Mouse (Mus musculus): Measurements from ENCODE around the gene Tmem199. TPM values are rescaled to one million over a fixed set of nuclear protein-coding genes. Genes with fewer than 3 reads are reported as not detected.
A peak's percentile ranks its signal among the peaks of the same experiment; 100 is the strongest.

Gene Tmem199
- polyA plus RNA-seq, 1 experiment from 2014 or later: 49.2 TPM

DNA sequence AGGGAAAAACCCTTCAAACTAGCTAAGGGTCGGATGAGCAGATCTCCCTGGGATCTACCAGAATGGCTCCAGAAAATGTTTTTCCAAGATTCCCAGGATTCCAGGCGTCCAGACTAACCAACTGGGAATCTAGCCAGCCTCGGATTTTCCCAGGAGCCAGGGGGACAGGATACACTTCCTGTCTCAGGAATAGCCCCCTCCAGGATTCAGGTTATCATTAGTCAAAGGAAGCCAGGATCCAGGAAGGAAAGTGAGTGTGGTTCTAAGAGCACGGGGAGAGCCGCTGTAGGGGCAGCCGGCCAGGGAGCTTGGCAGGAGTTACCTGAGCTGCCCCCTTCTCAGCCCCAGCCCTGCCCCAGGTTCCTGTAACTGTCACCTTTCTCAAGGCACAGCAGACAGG lies 19.1 kb upstream of the Tmem199 start:
- WGBS: 66% methylated on average over 6 of the region's 6 CpGs
- H3K27ac ChIP-seq (ENCODE audit: low read depth, low read length): no peak overlapping the region
- ATAC-seq: no peak
- H3K4me1 ChIP-seq (replicated peaks; ENCODE audit: control insufficient read depth, insufficient read depth, low read length): 0 out of 2 replicates have a peak, but pooled peaks cover 8% of the 10 kb centered on the region
- peaks cover 49% of the 10 kb centered on the region for H3K36me3 ChIP-seq (ENCODE audit: control insufficient read depth, insufficient read depth)
- H3K27me3 ChIP-seq (replicated peaks; ENCODE audit: control insufficient read depth, insufficient read depth, low read length): no peaks in the 10 kb centered on the region
- no peak overlapping the region for H3K4me3 ChIP-seq (ENCODE audit: low read depth, low read length)
- no peaks in the 10 kb centered on the region for H3K9me3 ChIP-seq (ENCODE audit: control insufficient read depth)
- H3K4me2 ChIP-seq (replicated peaks; ENCODE audit: low read depth): no peak overlapping the region
- no peak for TF ChIP-seq CTCF (IDR thresholded peaks at IDR 0.05; ENCODE audit: low read depth)
- H3K9ac ChIP-seq (ENCODE audit: low read depth, low read length): no peak overlapping the region

DNA sequence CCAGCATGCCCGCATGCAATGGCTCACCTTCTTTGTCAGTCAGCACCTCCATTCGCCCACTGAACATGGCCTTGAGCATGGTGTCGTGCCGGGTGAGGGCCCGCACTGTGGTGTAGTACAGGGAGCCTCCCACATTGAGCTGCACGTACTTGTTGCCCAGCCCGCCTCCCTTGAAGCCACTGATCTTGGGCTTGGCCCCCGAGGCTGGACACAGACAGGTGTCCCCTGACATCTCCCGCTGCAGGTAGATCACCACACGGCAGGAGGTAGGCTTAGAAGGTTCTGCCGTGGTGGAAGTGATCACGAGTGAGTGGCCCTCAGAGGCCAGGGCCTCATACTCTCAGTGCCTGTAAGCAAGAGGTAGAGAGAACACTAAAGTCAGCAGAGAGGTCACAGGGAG lies 18.0 kb upstream of the Tmem199 start:
- Histone ChIP-seq H3K27ac (ENCODE audit: low read depth, low read length) (no peak overlapping the region), H3K4me2 (replicated peaks; ENCODE audit: low read depth) (no peak overlapping the region), H3K9me3 (ENCODE audit: control insufficient read depth) (no peaks in the 10 kb centered on the region), H3K4me1 (replicated peaks; ENCODE audit: control insufficient read depth, insufficient read depth, low read length) (0 out of 2 replicates have a peak, but pooled peaks cover 6% of the 10 kb centered on the region), H3K27me3 (replicated peaks; ENCODE audit: control insufficient read depth, insufficient read depth, low read length) (no peaks in the 10 kb centered on the region), H3K36me3 (ENCODE audit: control insufficient read depth, insufficient read depth) (peaks cover 60% of the 10 kb centered on the region), H3K9ac (ENCODE audit: low read depth, low read length) (no peak overlapping the region), H3K4me3 (ENCODE audit: low read depth, low read length) (no peak overlapping the region)
- ATAC-seq: no peak
- 92% methylated on average over 12 of the region's 12 CpGs for WGBS
- TF ChIP-seq CTCF (IDR thresholded peaks at IDR 0.05; ENCODE audit: low read depth): no peak

- H3K36me3 ChIP-seq (ENCODE audit: control insufficient read depth, insufficient read depth): peaks cover 72% of the 10 kb centered on the region
- no peak overlapping the region for H3K4me3 ChIP-seq (ENCODE audit: low read depth, low read length)
- H3K27me3 ChIP-seq (replicated peaks; ENCODE audit: control insufficient read depth, insufficient read depth, low read length): no peaks in the 10 kb centered on the region
- no peaks in the 10 kb centered on the region for H3K9me3 ChIP-seq (ENCODE audit: control insufficient read depth)
- H3K9ac ChIP-seq (ENCODE audit: low read depth, low read length): no peak overlapping the region
- no peak overlapping the region for H3K4me2 ChIP-seq (replicated peaks; ENCODE audit: low read depth)
- H3K27ac ChIP-seq (ENCODE audit: low read depth, low read length): no peak overlapping the region
- no peak for TF ChIP-seq CTCF (IDR thresholded peaks at IDR 0.05; ENCODE audit: low read depth)
- no peak for ATAC-seq
- no peaks in the 10 kb centered on the region for H3K4me1 ChIP-seq (replicated peaks; ENCODE audit: control insufficient read depth, insufficient read depth, low read length)
- 92% methylated on average over 9 of the region's 9 CpGs for WGBS
Observed at GRCm38 (mm10) chr11:78528714-78529113, 16.7 kb upstream of the Tmem199 start.

DNA sequence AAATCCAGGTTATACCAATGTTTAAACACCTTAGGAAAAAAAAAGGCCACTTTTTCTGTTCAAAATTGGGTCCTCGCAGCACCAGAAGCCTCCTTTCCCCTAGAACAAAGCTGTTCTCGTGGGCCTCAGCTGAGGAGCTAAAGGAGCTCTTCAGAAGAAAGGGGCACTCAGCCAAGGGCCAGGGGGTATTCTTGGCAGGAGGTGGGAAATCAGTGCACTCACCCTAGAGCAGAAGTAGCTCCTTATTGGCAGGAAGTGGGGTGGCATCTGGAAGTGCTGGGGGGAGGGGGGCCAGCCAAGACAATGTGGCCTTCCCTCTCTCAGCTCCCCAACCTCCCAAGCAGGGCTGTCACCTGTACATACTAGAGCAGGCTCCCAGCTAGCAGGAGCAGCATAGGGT lies 12.9 kb upstream of the Tmem199 start:
- H3K36me3 ChIP-seq (ENCODE audit: control insufficient read depth, insufficient read depth): peaks cover 91% of the 10 kb centered on the region
- no peaks in the 10 kb centered on the region for H3K4me1 ChIP-seq (replicated peaks; ENCODE audit: control insufficient read depth, insufficient read depth, low read length)
- no peak for TF ChIP-seq CTCF (IDR thresholded peaks at IDR 0.05; ENCODE audit: low read depth)
- H3K4me3 ChIP-seq (ENCODE audit: low read depth, low read length): no peak overlapping the region
- 76% methylated on average over 2 of the region's 2 CpGs for WGBS
- no peaks in the 10 kb centered on the region for H3K27me3 ChIP-seq (replicated peaks; ENCODE audit: control insufficient read depth, insufficient read depth, low read length)
- H3K27ac ChIP-seq (ENCODE audit: low read depth, low read length): no peak overlapping the region
- H3K9ac ChIP-seq (ENCODE audit: low read depth, low read length): no peak overlapping the region
- no peak for ATAC-seq
- no peak overlapping the region for H3K4me2 ChIP-seq (replicated peaks; ENCODE audit: low read depth)
- H3K9me3 ChIP-seq (ENCODE audit: control insufficient read depth): no peaks in the 10 kb centered on the region

GRCm38 (mm10) chr11:78523241-78523955 lies 11.4 kb upstream of the Tmem199 start:
- H3K27me3 ChIP-seq (replicated peaks; ENCODE audit: control insufficient read depth, insufficient read depth, low read length): no peaks in the 10 kb centered on the region
- H3K4me1 ChIP-seq (replicated peaks; ENCODE audit: control insufficient read depth, insufficient read depth, low read length): no peaks in the 10 kb centered on the region
- H3K4me2 ChIP-seq (replicated peaks; ENCODE audit: low read depth): no peak overlapping the region
- no peaks in the 10 kb centered on the region for H3K9me3 ChIP-seq (ENCODE audit: control insufficient read depth)
- no peak overlapping the region for H3K27ac ChIP-seq (ENCODE audit: low read depth, low read length)
- no peak overlapping the region for H3K9ac ChIP-seq (ENCODE audit: low read depth, low read length)
- no peak for ATAC-seq
- H3K36me3 ChIP-seq (ENCODE audit: control insufficient read depth, insufficient read depth): peaks cover 90% of the 10 kb centered on the region
- 85% methylated on average over 9 of the region's 9 CpGs for WGBS
- no peak for TF ChIP-seq CTCF (IDR thresholded peaks at IDR 0.05; ENCODE audit: low read depth)
- no peak overlapping the region for H3K4me3 ChIP-seq (ENCODE audit: low read depth, low read length)

- Histone ChIP-seq H3K36me3 (ENCODE audit: control insufficient read depth, insufficient read depth) (peaks cover 90% of the 10 kb centered on the region), H3K4me1 (replicated peaks; ENCODE audit: control insufficient read depth, insufficient read depth, low read length) (no peaks in the 10 kb centered on the region), H3K4me3 (ENCODE audit: low read depth, low read length) (no peak overlapping the region), H3K27me3 (replicated peaks; ENCODE audit: control insufficient read depth, insufficient read depth, low read length) (no peaks in the 10 kb centered on the region), H3K9me3 (ENCODE audit: control insufficient read depth) (no peaks in the 10 kb centered on the region), H3K9ac (ENCODE audit: low read depth, low read length) (no peak overlapping the region), H3K4me2 (replicated peaks; ENCODE audit: low read depth) (no peak overlapping the region), H3K27ac (ENCODE audit: low read depth, low read length) (no peak overlapping the region)
- ATAC-seq: no peak
- TF ChIP-seq CTCF (IDR thresholded peaks at IDR 0.05; ENCODE audit: low read depth): peak; percentile 70
- WGBS: 91% methylated on average over 1 of the region's 1 CpGs
Observed at GRCm38 (mm10) chr11:78522481-78522997, 10.6 kb upstream of the Tmem199 start.
